Mouse (Mus musculus): ENCODE data around the gene Arid4a. TPM values are rescaled to one million over a fixed set of nuclear protein-coding genes. Genes with fewer than 3 reads are reported as not detected.

Gene Arid4a
- polyA plus RNA-seq, 1 experiment = 2.3 TPM

- Histone ChIP-seq H3K27me3 (ENCODE audit: control insufficient read depth, insufficient read depth, low read length) (no peaks in the 10 kb centered on the region), H3K27ac (ENCODE audit: insufficient read depth, low read depth, low read length) (no peak overlapping the region), H3K4me1 (ENCODE audit: control insufficient read depth, insufficient read depth, insufficient read length, low read length) (peaks cover 7% of the 10 kb centered on the region; the same call in 1 of the 2 replicates), H3K36me3 (ENCODE audit: control insufficient read depth, insufficient read depth, low read length) (peaks cover 16% of the 10 kb centered on the region), H3K4me3 (ENCODE audit: low read depth, low read length) (no peak overlapping the region)
- TF ChIP-seq CTCF (IDR thresholded peaks at IDR 0.05; ENCODE audit: extremely low read depth, insufficient read length, insufficient replicate concordance, low read depth, low read length) (peak; percentile 27; the same call in 1 of the 2 replicates), POLR2A (IDR thresholded peaks at IDR 0.05; ENCODE audit: low read depth, low read length) (no peak)
- 79% methylated on average over 5 of the region's 5 CpGs for WGBS
Observed at GRCm38 (mm10) chr12:71139258-71139828, 123.6 kb downstream of the Arid4a start.

GRCm38 (mm10) chr12:71141189-71141588 is 125.4 kb downstream of the Arid4a start:
- TF ChIP-seq POLR2A (IDR thresholded peaks at IDR 0.05; ENCODE audit: low read depth, low read length) (no peak), CTCF (IDR thresholded peaks at IDR 0.05; ENCODE audit: extremely low read depth, insufficient read length, insufficient replicate concordance, low read depth, low read length) (no peak)
- peaks cover 16% of the 10 kb centered on the region for H3K36me3 ChIP-seq (ENCODE audit: control insufficient read depth, insufficient read depth, low read length)
- H3K27ac ChIP-seq (ENCODE audit: insufficient read depth, low read depth, low read length) = no peak overlapping the region
- H3K27me3 ChIP-seq (ENCODE audit: control insufficient read depth, insufficient read depth, low read length) = no peaks in the 10 kb centered on the region
- no peak overlapping the region for H3K4me3 ChIP-seq (ENCODE audit: low read depth, low read length)
- H3K4me1 ChIP-seq (ENCODE audit: control insufficient read depth, insufficient read depth, insufficient read length, low read length) = peaks cover 5% of the 10 kb centered on the region; the same call in 1 of the 2 replicates

GRCm38 (mm10) chr12:71147641-71148040 is 131.9 kb downstream of the Arid4a start:
- TF ChIP-seq POLR2A (IDR thresholded peaks at IDR 0.05; ENCODE audit: low read depth, low read length) (no peak), CTCF (IDR thresholded peaks at IDR 0.05; ENCODE audit: extremely low read depth, insufficient read length, insufficient replicate concordance, low read depth, low read length) (no peak)
- no peak overlapping the region for H3K27ac ChIP-seq (ENCODE audit: insufficient read depth, low read depth, low read length)
- 70% methylated on average over 3 of the region's 3 CpGs for WGBS
- H3K27me3 ChIP-seq (ENCODE audit: control insufficient read depth, insufficient read depth, low read length) = no peaks in the 10 kb centered on the region
- H3K4me1 ChIP-seq (ENCODE audit: control insufficient read depth, insufficient read depth, insufficient read length, low read length) = no peaks in the 10 kb centered on the region
- H3K36me3 ChIP-seq (ENCODE audit: control insufficient read depth, insufficient read depth, low read length) = peaks cover 26% of the 10 kb centered on the region
- H3K4me3 ChIP-seq (ENCODE audit: low read depth, low read length) = no peak overlapping the region

Other genes with a start within 250 kb of the Arid4a start
- gene Frmd6, start 190.5 kb upstream of the Arid4a start, polyA plus RNA-seq (2012; rRNA removed) = 3.0 and 3.4 TPM in 2 replicates
- 2.9 and 6.4 TPM in 2 replicates for gene Actr10, start 78.1 kb upstream of the Arid4a start, polyA plus RNA-seq (2012; rRNA removed)
- gene Psma3, start 41.4 kb upstream of the Arid4a start, polyA plus RNA-seq (2012; rRNA removed) = 4.4 and 7.1 TPM in 2 replicates
- gene Tomm20l, start 95.4 kb downstream of the Arid4a start, polyA plus RNA-seq (2012; rRNA removed) = not detected in 2 replicates
- 7.4 and 7.9 TPM in 2 replicates for gene Timm9, start 120.7 kb downstream of the Arid4a start, polyA plus RNA-seq (2012; rRNA removed)
- 0.63 and 1.2 TPM in 2 replicates for gene 2700049A03Rik, start 120.9 kb downstream of the Arid4a start, polyA plus RNA-seq (2012; rRNA removed)